11 mouse cellular contexts compared by ENCODE assay signal in the genomic region with DNA sequence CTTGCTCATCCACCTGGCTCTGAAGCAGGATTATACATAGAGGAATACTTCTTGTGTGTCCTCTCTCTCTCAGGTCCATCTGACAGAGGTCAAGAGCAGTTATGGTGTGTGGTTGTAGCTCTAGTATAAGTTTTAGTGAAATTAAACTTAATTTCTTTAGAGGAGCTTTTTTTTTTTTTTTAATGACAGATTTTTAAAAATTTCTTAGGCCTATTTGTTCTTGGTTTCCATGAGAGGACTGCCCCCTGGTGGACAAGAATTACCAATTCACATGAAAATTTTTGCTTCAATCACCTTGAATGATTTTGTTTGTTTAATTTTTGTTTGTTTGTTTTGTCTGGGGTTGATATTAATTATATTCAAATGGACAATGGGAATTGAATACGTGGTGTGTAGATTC. TPM values are rescaled to one million over a fixed set of nuclear protein-coding genes. Genes with fewer than 3 reads are reported as not detected.
DNase-seq lines count a peak whose midpoint lies in the region; TF ChIP-seq lines count a peak whose summit lies in the region.
"Had no signal": no experiment of that assay in that cellular context is flagged by ENCODE, and none has a peak within 500 bp of the region (broad histone marks: within the 10 kb centered on the region; RNA-seq: fewer than 3 reads in every experiment).

No protein-coding gene starts in this region.

- no peaks in the 10 kb centered on the region; a peak in 1 of 4 replicates for H3K4me1 ChIP-seq in MEL (ENCODE audit: control insufficient read depth in 1 of 2, insufficient read depth in 2 of 2, low read length in 2 of 2)
- H3K4me1 ChIP-seq: neural tube, embryonic 12.5 days had no signal

- no peak overlapping the region for H3K27ac ChIP-seq in MEL (ENCODE audit: control insufficient read depth, low read depth, low read length)
- H3K27ac ChIP-seq: neural tube, embryonic 12.5 days had no signal

- 0 out of 4 replicates have a peak, but pooled peaks cover 0 to 1% of the 10 kb centered on the region in 2 experiments for H3K27me3 ChIP-seq in MEL (ENCODE audit: control insufficient read depth in 1 of 2, insufficient read depth in 2 of 2, low read length in 2 of 2)

- H3K36me3 ChIP-seq in MEL (ENCODE audit: control insufficient read depth in 1 of 2, insufficient read depth in 2 of 2, low read length in 2 of 2) = no peaks in the 10 kb centered on the region
- H3K36me3 ChIP-seq: neural tube, embryonic 12.5 days had no signal

- TF ChIP-seq CTCF in MEL (IDR thresholded peaks at IDR 0.05 in 2 of 3, conservative IDR thresholded peaks at IDR 0.05 in 1 of 3; ENCODE audit: control insufficient read depth in 1 of 3, insufficient read depth in 1 of 3, low read depth in 2 of 3, low read length in 3 of 3, poor library complexity in 1 of 3, severe bottlenecking in 1 of 3) = peak; percentile 10 to 54 (median 31); a peak in 5 of 6 replicates

- H3K9me3 ChIP-seq in MEL (replicated peaks; ENCODE audit: insufficient read depth, low read length) = no peaks in the 10 kb centered on the region
- H3K9me3 ChIP-seq: neural tube, embryonic 12.5 days had no signal

- H3K79me2 ChIP-seq in MEL (ENCODE audit: control insufficient read depth, insufficient read depth, low read length, poor library complexity) = no peaks in the 10 kb centered on the region

- peak; percentile 47 for TF ChIP-seq RAD21 in MEL (IDR thresholded peaks at IDR 0.05; ENCODE audit: low read depth, low read length)

- no peak for TF ChIP-seq POLR2A in MEL (IDR thresholded peaks at IDR 0.05; ENCODE audit: control insufficient read depth in 1 of 2, insufficient read depth in 1 of 2, low read depth in 1 of 2, low read length in 2 of 2, poor library complexity in 1 of 2)

- peak; percentile 25 for DNase-seq in heart, adult 11 months
- DNase-seq in heart, postnatal 4 days = no peak
- peak; percentile 55 for DNase-seq in lung, postnatal 14 days
- no peak for DNase-seq in lung, postnatal 4 days
- peak; percentile 44 for DNase-seq in MEL (ENCODE audit: low read depth, low spot score)
- DNase-seq in lung, postnatal 36 days = peak; percentile 49
- no peak for DNase-seq in adrenal gland, postnatal 4 days (ENCODE audit: low spot score in 2 of 2)
- DNase-seq: cerebellum, postnatal 36 days; heart, postnatal 36 days; thymus, postnatal 36 days had no signal

- no peak overlapping the region for H3K4me3 ChIP-seq in MEL (ENCODE audit: control insufficient read depth in 1 of 2, insufficient read depth in 1 of 2, low read depth in 2 of 2, low read length in 2 of 2)
- H3K4me3 ChIP-seq: neural tube, embryonic 12.5 days had no signal

- TF ChIP-seq EP300 in MEL (IDR thresholded peaks at IDR 0.05; ENCODE audit: low read depth in 1 of 2, low read length in 2 of 2) = no peak

- no peak overlapping the region for H3K9ac ChIP-seq in MEL (ENCODE audit: control insufficient read depth, low read depth, low read length, poor library complexity, severe bottlenecking)
- H3K9ac ChIP-seq: neural tube, embryonic 12.5 days had no signal

TF ChIP-seq in MEL, 35 proteins besides CTCF, POLR2A, EP300 and RAD21:
- TF ChIP-seq NELFE (IDR thresholded peaks at IDR 0.05; ENCODE audit: low read depth, low read length) (no peak), SMC3 (IDR thresholded peaks at IDR 0.05; ENCODE audit: low read depth, low read length) (peak; percentile 59), UBTF (IDR thresholded peaks at IDR 0.05; ENCODE audit: borderline replicate concordance, insufficient read depth, low read depth, low read length) (no peak), ZKSCAN1 (IDR thresholded peaks at IDR 0.05; ENCODE audit: low read depth, low read length) (no peak), ZNF384 (IDR thresholded peaks at IDR 0.05; ENCODE audit: low read depth, low read length) (peak; percentile 57)

RNA-seq across cellular contexts. Expression of a gene that starts 22.1 kb away (rescaled TPM):
- total RNA-seq in heart, postnatal 4 days (2021) = 10 to 100 TPM; 37.4 to 38.4 TPM
- total RNA-seq in MEL (2012; rRNA removed) = 71.1 and 79.3 TPM in 2 replicates
- 100 to 1,000 TPM in 1 of 2 experiments, 10 to 100 TPM in 1; 89.8 to 312 TPM for polyA plus RNA-seq in MEL (2012; ENCODE audit: insufficient read depth in 1 of 2, insufficient read length in 2 of 2, low read depth in 1 of 2, low replicate concordance in 2 of 2, missing spikeins in 1 of 2)
- 10 to 100 TPM; 74.6 to 83.9 TPM for total RNA-seq in adrenal gland, postnatal 4 days (2021)

Comparison
In these comparisons a context has a peak if more than half of its experiments do, and no peak if none do; other contexts are left out.
1. DNase-seq: peak in heart, adult 11 months (single experiment), lung, postnatal 14 days (single experiment), MEL (single experiment) and lung, postnatal 36 days (single experiment); none in heart, postnatal 4 days (single experiment), lung, postnatal 4 days (0 of 2) and adrenal gland, postnatal 4 days (0 of 2).